Mouse (Mus musculus): ENCODE results near the gene Zfp385a.

Zfp385a gene

DNA sequence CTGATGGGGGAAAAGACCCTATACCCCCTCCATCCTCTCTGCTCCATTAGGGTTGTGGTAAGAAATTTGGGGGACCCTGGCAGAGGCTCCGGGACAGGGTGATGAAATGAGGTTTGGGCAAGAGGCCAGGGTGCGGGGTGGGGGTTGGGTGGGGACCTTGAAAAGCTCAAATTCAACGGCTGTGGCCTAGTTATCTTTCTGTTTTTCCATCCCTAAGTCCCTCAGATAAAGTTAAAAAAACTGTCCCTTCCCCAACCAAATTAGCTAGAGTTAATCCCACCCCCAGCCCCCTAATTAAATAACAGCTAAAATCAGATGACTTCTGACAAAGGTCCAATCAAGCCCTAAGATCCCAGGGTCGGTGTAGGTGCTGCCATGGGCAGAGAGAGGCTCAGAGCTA, 24.9 kb upstream of the Zfp385a start:
- intact Hi-C loops (cut with DNase I): no loop called here

DNA sequence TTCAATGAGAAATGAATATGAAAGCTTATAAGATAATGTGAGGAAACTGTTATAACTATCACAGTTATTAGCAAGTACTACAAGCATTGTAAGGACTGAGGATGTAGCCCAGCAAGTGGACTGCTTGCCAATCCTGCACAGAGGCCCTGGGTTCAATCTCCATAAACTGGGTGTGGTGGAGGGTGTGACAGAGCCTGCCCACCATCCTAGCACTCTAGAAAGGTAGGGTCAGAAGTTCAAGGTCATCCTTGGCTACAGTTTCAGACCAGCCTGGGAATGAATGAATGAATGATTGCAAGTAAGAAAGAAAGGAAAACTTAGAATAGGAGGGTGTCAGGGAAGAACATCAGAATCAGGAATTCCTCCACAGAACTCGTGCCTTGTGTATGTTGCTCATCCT, 23.9 kb upstream of the Zfp385a start:
- intact Hi-C loops (cut with DNase I): no loop called here

DNA sequence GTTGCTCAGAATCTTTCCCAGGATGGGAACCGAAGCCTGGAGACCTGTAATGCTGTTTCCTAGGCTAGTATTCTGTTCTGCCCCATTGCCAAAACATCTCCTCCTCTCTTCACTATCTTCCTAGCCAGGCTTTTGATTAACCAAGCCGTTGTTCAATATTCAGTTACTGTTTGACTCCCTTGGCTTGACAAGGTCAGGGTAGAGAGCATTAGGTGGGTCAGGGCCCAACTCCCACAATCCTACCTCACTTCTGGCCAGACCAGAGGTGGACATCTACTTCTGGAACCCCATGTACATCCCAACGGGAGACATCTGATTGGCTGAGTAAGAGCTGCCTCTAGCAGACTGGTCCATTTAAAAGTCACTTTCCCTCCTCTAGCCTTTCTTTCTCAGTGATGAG, 23.1 kb upstream of the Zfp385a start:
- intact Hi-C loops (cut with DNase I): no loop called here

DNA sequence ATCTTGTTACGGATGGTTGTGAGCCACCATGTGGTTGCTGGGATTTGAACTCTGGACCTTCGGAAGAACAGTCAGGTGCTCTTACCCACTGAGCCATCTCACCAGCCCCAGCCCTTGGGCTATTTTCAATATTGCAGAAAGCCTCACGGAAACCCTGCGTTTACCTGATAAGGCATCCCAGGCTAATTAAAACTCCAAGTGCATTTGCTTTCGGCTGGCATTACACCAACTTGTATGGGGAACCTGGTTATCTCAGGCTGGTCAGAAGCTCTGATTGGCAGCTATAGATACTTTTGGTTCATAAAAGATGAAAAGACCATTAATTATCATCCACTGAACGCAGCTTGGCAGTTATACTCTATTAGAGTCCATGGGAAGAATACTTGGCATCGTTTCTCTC, 22.4 kb upstream of the Zfp385a start:
- intact Hi-C loops (cut with DNase I): no loop called here

DNA sequence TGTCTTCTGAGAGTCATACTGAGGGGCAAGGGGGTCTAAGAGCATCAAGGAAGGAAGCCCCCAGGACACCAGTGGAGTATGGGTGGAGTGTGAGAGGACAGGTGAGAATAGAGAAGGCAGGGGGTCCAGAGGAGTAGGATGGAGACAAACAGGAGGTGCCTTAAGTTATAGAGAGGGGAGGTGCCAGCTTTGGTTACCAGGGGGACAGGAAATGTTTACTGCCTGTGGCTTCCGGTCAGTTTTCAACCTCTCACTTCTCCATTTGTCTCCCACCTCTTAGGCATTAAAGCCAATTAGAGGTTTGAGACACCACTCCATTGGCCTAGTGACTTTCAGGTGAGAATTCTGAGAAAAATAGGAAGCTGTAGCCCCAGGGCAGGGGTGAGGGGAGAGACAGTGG, 21.4 kb upstream of the Zfp385a start:
- intact Hi-C loops (cut with DNase I): no loop called here

DNA sequence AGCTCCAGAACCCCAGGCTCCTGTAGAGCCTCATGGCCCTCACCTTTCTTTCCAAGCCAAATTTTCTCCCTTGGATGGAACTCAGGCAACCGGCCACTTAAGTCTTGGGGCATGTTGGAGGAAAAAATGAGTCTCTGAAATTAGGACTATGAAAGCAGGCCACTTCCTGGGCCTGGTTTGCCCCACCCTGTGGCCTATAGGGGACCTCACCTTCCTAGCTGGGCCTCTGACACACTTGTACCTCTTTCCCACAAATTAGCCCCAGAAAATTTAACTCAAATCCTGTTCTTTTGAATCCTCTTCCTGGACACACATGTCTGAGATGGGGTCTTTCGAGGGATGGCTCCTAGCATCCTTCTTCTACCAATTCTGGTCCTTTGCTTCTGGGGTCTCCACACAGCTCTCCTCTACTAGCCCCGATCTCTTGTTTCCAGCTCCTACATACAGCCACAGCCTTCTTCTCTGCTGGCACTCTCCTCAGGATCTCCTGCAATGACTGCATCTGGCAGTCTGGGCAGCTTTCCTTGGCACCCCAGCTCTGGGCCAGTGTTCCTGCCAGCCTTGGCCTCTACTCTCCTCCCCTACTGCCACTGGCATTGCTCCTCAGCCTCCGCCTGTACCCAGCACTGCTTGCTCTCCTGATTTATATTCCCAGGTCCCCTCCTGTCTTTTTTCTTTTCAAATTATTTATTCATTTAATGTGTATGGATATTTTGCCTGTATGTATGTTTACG, 20.1 kb upstream of the Zfp385a start:
- intact Hi-C loops (cut with DNase I): no loop called here

DNA sequence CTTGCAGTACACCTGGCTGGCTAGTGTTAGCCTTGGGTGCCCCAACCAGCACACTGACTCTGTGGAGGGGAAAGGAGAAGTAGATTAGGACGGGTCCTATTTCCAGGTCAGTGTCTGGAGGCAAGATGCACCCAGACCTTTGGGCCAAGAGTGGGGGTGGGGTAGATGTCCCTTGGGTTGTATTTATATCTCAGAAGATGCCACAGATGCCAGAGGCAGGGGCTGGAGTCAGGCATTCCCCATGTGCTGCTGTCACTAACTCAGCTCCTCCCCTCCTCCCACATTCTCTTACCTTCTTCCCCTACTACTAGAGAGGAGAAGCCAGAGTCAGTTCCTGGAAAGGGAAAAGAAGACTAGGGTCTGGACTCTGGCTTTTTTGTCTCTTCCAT, 19.2 kb upstream of the Zfp385a start:
- intact Hi-C loops (cut with DNase I): no loop called here

DNA sequence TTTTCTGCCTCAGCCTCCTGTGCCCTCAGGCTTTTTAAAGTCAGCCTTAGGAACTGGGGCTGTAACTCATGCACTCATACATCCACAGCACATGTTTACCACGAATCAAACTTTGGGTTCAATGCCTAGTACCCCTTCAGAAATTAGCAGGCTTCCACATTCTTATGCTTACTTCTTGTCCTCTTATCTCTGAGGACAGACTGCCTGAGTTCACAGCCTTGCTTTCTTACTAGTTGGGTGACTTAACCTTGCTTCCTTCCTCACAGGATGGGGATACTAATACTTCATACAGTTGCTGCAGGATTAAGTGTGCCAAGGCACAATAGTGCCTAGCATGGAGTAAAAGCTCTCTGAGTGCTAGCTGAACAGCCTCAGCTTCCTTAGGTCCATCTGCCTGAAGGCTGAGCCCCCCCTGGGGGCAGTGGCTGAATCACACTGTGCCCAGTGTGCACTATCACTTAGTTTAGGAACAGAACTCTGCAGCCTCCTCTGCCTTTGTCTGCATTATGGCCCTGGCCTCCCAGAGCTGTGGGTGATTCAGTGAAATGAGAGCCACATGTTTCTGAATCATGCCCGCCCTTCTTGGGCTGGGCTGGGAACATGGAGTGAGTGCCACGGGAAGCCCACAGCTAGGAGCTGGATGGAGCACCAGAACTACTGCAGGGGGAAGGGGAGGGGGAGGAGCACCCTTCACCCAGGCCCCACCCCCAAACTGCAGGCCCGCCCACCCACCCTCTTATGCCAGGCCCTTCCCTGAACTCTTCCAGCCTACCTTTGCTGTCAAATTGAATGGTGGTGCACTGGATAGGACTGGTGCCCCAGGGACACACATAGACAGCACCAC, 18.6 kb upstream of the Zfp385a start:
- intact Hi-C loops (cut with DNase I): no loop called here

DNA sequence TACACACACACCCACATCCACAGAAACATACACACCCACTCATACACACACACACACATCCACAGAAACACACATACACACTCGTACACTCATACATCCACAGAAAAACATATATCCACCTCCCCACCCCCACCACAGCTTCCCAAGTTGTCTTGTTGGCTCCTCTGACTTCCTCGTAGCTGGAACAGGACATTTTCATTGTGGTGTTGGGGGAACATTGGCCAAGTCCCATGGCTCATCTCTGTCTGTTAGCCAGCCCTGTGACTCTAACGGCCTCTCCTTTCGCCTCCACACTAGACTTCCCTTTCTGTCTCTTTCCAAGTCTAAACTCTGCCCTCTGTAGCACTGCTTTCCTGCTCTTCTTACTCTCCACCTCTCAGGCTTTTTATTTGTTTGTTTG, 17.9 kb upstream of the Zfp385a start:
- intact Hi-C loops (cut with DNase I): no loop called here

DNA sequence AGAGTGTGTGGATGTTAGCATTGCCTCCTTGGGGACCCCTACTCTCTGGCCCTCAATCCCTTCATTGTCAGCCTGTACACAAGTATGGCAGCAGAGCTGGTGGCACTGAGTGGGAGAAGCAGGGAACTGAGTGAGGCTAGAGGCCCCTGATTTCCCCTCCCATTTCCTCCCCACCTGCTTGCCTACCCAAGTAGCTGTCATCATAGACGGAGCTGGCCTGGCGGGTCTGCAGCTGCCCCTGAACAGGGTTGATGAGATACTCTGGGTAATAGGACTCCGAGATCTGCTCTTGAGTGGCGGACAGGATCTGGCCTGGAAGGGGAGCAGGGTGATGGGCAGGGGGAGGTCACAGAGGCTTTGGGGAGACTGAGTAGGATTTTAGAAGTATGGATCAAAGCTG, 16.2 kb upstream of the Zfp385a start:
- intact Hi-C loops (cut with DNase I): no loop called here

DNA sequence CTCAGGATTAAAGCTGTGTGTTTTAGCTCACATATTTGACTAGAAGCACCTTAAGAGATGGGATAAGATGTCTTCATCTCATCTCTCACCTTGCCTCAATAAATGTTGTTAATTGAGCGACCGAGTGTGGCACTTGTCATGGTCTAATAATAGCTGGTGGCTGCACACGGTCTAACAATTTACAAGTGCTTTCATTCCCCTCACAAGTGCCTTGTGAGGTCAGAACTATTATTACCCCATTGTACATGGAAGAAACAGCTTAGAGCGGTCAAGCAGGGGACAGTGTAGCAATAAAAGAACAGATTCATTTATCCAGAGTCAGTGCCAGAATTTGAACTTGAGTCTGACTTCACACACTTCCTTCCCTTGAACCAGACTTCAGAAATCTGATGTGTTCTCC, 15.5 kb upstream of the Zfp385a start:
- intact Hi-C loops (cut with DNase I): no loop called here

DNA sequence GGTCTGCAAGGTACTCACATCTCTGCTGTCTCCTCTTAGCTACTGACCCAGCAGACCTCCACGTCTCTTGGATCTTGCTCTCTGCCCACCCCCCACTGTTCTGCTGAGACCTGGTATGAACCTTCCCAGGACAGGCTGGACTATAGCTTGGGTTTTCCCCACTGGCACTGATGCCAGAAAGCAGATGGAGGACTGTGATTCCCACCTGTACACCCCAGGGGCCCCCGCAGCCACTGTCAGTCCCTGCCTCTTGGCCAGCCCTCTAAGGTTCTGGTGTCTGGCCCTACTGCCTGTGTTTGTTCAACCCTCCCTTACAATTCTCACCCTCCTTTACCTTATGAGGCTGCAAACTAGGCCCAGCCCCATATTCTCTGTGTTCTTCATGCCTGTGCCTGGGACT, 14.8 kb upstream of the Zfp385a start:
- intact Hi-C loops (cut with DNase I): no loop called here

DNA sequence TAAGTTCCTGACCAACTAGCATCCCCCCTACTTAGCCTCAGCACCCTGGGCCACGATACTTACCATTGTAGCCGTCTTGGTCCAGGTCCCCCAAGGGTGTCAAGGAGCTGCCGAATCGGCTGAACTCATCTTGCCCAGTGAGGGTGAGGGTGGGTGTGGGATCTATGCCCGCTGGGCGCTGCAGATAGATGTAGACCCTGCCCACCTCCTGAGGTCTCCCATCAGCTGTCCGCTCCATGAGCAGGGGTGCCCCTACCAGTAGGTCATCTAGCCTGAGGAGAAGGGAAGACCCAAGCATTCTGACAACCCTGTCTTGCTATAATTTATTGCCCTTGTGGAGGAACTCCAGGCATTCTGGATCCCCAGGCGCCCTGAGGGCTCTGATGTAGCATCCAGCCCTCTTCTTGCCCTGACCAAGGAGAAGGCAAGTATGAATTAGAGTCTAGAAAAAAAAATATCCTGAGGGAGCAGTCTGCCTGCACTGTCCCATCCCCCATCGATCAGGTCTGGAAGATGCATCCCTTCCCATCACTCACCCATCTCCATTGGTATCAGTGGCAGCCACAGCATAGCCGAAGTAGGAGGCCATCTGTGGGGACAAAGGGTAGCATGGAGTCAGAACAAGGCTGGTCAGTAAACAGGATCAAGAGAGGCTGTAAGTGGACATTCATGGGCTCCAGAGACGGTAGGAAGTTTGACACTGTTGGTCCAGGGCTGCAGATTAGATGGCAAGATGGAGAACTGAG, 13.8 kb upstream of the Zfp385a start:
- intact Hi-C loops (cut with DNase I): no loop called here

DNA sequence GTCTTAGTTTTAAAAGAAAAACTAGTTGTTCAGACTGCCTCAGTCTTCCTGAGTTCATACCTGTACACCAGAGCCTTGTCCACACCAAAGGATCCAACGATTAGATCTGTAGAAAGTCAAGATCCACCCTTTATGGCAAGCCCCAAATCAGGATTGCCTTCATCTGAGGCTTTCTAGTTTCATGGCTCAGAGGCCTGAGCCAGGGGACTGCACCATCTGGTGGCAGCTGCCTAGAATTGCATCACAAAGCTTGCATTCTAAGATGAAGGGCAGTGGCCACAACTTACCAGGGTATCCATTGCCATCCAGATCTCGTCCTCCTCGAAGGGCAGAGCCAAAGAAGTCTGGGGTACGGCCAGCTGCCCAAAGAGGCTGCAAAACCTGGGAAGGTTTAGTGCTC, 13.0 kb upstream of the Zfp385a start:
- intact Hi-C loops (cut with DNase I): no loop called here

DNA sequence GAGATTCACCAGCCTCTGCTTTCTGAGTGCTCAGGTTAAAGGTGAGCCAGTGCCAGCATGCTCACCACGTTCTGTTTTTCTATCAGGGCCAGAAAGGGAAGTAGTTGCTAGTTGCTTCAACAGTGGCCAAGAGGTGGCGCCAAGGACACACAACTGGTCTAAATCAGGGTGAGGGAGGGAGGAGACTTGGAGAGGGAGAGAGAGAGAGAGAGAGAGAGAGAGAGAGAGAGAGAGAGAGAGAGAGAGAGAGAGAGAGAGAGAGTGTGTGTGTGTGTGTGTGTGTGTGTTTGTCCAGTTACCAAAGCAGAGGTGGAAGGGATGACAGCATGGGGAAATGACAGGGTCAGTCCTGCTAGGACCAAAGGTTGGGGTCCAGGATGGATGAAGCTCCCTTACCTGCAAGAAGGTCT, 7.4 kb upstream of the Zfp385a start:
- intact Hi-C loops (cut with DNase I): loop anchor here (2.0 kb wide), 1 partner anchor 42 kb away; no protein-coding TSS in a partner anchor

DNA sequence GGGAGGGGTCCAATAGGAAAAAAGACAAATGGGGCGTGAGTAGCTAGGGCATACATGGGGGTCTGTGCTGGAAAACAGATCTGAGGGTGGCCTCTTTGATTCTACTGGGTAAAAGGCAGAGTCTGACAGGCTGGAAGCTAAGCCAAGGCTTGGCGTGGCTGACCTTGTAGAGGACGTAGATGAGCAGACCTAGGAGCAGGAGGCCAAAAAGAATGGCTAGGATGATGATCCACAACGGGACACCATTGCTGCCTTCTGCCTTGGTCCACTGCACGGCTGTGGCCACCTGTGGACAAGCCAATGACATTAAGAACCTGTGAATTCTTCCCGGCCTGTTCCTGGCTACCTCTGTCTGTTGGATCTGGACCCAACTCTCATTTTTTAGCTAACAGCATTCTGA, 5.9 kb upstream of the Zfp385a start:
- intact Hi-C loops (cut with DNase I): loop anchor here (2.0 kb wide), 1 partner anchor 43 kb away; no protein-coding TSS in a partner anchor

DNA sequence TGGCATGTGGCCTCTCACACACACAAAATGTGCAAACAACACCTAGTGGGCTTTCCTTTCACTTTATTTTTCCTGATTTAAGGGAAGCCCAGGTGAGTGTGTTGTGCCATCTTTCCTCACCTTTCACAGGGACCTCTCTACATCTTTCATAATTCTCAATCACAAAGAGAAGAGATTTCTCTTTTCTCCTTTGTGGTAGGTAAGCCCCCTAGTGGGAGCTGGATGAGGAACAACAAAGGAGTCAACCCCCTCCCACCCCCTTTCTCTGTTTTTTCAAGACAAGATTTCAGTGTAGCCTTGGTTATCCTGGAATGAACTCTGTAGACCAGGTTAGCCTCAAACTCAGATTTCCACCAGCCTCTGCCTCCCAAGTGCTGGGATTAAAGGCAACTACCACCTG, 3.7 kb upstream of the Zfp385a start:
- intact Hi-C loops (cut with DNase I): no loop called here

DNA sequence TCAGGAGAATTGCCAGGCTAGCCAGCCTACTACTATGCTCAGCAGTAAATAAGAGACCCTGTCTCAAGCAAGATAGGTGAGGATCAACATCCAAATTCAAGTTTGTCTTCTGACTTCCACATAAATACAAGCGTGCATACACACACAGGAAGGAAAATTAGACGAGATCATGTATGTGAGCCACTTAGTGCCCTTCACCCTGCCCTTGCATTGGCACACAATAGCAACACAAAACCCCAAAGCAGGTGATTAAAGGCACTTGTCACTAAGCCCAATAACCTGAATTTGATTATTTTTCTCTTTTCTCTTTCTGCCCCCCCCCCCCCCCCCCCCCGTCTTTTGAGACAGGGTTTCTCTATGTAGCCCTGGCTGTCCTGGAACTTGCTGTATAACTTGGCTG, 3.1 kb upstream of the Zfp385a start:
- intact Hi-C loops (cut with DNase I): no loop called here

DNA sequence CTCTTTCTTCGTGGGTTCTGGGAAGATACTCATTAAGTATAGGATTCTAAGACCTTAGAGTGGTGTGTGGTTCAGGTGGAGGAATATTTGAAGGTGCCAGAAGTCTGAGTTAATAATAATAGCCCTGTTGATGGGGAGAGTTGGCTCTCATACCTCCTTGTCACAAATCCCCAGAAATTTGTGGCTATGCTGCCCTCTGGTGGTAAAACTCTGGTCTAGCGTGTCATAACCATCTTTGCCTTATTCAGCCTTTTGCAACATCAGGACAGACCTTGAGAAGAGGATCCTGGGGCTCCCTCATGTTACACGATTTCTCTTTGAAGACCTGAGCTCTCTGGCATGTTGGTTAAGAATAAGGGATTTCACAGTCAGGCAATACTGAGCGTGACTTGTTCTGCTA, 2.5 kb upstream of the Zfp385a start:
- intact Hi-C loops (cut with DNase I): no loop called here

DNA sequence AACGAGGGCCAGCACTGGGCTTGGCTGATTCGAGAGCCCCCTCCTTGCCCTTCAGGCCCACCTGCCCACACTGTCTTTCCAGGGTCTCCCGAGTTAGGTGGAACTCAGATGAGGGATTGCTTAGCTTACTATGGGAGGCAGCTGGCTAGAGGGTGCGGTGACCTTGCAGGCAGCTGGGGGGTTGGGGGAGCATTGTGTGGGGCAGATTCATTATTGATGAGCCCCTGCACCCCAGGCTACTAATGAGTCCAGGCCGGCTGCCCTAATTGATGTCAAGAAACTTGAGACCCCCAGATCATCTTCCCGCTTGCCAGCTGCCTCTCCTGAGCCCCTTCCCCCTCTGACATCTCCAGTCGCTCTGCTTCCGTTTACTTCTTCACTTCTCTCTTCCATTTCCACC, 1.7 kb upstream of the Zfp385a start:
- intact Hi-C loops (cut with DNase I): no loop called here

DNA sequence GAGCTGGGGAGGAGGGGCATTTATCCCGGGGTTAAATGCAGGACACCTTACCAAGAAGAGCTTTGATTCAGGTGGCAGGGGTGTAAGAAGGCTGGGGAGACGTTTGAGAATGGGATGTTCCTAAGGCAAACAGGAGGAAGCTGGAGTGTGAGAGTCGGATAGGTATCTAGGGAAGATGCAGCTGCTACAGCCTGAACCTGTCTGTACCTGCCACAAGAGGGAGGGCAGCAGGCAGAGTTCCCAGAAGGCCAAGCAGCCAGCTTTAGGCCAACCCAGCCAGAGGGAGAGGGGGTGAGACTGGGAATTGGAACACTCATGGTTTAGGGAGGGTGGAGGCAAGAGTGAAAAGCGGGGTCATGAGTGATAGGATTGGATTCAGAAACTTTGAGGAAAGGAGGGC, 893 bp upstream of the Zfp385a start:
- intact Hi-C loops (cut with DNase I): no loop called here
